Mouse (Mus musculus): ENCODE measurements around the gene Ccdc146. TPM values are rescaled to one million over a fixed set of nuclear protein-coding genes. Genes with fewer than 3 reads are reported as not detected.

Ccdc146 gene
- not detected in 2 replicates for polyA plus RNA-seq (2011; ENCODE audit: insufficient read depth, insufficient read length, low read depth, missing spikeins)

DNA sequence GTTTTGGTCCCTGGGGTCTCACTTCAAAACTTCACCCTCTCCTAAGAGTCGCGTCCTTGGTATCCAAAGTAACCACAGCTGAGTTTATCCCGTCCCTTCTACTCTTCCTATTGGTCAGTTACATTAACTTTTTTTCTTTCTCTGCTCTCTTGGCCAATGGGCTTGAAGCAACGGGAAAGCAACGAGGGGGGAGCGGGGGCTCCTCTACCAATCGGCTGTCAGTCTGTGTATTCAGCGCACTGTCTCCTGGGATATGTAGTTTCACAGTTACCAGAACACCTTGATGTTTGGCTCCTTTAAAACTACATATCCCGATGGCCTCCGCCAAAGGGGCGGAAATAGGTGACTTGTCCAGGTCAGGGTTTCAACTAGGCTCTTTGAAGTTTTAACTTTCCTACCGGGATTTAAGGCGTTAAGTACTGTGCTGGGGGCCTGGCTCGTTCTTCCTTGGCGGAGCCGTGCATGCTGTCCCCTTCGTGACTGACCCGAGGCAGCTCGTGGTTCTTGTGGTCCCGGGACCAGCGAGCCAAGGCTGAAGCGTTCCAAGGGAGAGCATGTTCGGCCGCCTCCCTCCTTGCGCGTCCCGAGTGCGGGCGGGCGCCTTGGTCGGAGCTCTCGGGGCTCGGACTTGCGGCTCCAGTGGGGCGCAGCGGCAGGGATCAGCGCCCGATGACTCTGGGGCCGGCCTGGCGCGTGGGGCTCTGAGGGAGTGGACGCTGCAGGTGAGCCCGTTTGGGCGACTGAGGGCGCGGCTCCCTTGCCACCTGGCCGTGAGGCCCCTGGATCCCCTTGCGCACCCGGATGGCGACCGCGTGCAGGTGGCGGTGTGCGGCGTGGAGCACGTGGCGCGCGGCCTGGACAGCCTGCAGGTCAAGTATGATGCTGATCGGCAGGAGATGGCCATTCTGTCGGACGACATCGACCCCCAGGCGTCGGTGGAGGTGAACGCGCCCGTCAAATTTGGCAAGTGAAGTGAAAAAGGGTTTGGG is at the start of gene Ccdc146, which contains the start of gene Fam185a:
Gene Ccdc146, minus strand, starts transcription at position 64 of the 989 bp plus-strand sequence.
Gene Fam185a, plus strand, starts transcription at position 345 of the 989 bp plus-strand sequence.
- H3K27ac ChIP-seq (ENCODE audit: insufficient read depth, low read length): no peak within 1 kb of the TSS
- TF ChIP-seq CTCF (IDR thresholded peaks at IDR 0.05; ENCODE audit: low read depth, low read length) (no peak), EP300 (IDR thresholded peaks at IDR 0.05; ENCODE audit: insufficient read depth, low read depth, low read length) (no peak), POLR2A (IDR thresholded peaks at IDR 0.05; ENCODE audit: insufficient read depth, low read length) (no peak)
- H3K36me3 ChIP-seq (ENCODE audit: control insufficient read depth, insufficient read depth, low read length, poor library complexity, severe bottlenecking): peaks cover 2% of the 10 kb centered on the region; the same call in 1 of the 2 replicates
- H3K9me3 ChIP-seq (replicated peaks; ENCODE audit: control insufficient read depth, insufficient read depth, low read length, poor library complexity, severe bottlenecking): no peaks in the 10 kb centered on the region
- peaks cover 1% of the 10 kb centered on the region for H3K4me1 ChIP-seq (ENCODE audit: control insufficient read depth, insufficient read depth, low read length)
- H3K27me3 ChIP-seq (ENCODE audit: control insufficient read depth, insufficient read depth, low read length, poor library complexity, severe bottlenecking): no peaks in the 10 kb centered on the region
- peak within 1 kb of the TSS; percentile 87 for H3K4me3 ChIP-seq (ENCODE audit: low read depth, low read length)
- H3K9ac ChIP-seq (ENCODE audit: low read depth, poor library complexity, severe bottlenecking): peak within 1 kb of the TSS; percentile 78

GRCm38 (mm10) chr5:21468100-21468499 is 43.6 kb upstream of the Ccdc146 start:
- Histone ChIP-seq H3K36me3 (ENCODE audit: control insufficient read depth, insufficient read depth, low read length, poor library complexity, severe bottlenecking) (no peaks in the 10 kb centered on the region), H3K4me3 (ENCODE audit: low read depth, low read length) (no peak overlapping the region), H3K27ac (ENCODE audit: insufficient read depth, low read length) (no peak overlapping the region), H3K9ac (ENCODE audit: low read depth, poor library complexity, severe bottlenecking) (no peak overlapping the region), H3K27me3 (ENCODE audit: control insufficient read depth, insufficient read depth, low read length, poor library complexity, severe bottlenecking) (no peaks in the 10 kb centered on the region), H3K9me3 (replicated peaks; ENCODE audit: control insufficient read depth, insufficient read depth, low read length, poor library complexity, severe bottlenecking) (no peaks in the 10 kb centered on the region), H3K4me1 (ENCODE audit: control insufficient read depth, insufficient read depth, low read length) (no peaks in the 10 kb centered on the region)
- no peak for TF ChIP-seq EP300 (IDR thresholded peaks at IDR 0.05; ENCODE audit: insufficient read depth, low read depth, low read length)
- TF ChIP-seq CTCF (IDR thresholded peaks at IDR 0.05; ENCODE audit: low read depth, low read length): no peak
- TF ChIP-seq POLR2A (IDR thresholded peaks at IDR 0.05; ENCODE audit: insufficient read depth, low read length): no peak

GRCm38 (mm10) chr5:21467387-21467786 is 42.9 kb upstream of the Ccdc146 start:
- no peaks in the 10 kb centered on the region for H3K27me3 ChIP-seq (ENCODE audit: control insufficient read depth, insufficient read depth, low read length, poor library complexity, severe bottlenecking)
- no peaks in the 10 kb centered on the region for H3K4me1 ChIP-seq (ENCODE audit: control insufficient read depth, insufficient read depth, low read length)
- H3K27ac ChIP-seq (ENCODE audit: insufficient read depth, low read length): no peak overlapping the region
- H3K36me3 ChIP-seq (ENCODE audit: control insufficient read depth, insufficient read depth, low read length, poor library complexity, severe bottlenecking): no peaks in the 10 kb centered on the region
- H3K9ac ChIP-seq (ENCODE audit: low read depth, poor library complexity, severe bottlenecking): no peak overlapping the region
- H3K9me3 ChIP-seq (replicated peaks; ENCODE audit: control insufficient read depth, insufficient read depth, low read length, poor library complexity, severe bottlenecking): no peaks in the 10 kb centered on the region
- TF ChIP-seq EP300 (IDR thresholded peaks at IDR 0.05; ENCODE audit: insufficient read depth, low read depth, low read length) (no peak), POLR2A (IDR thresholded peaks at IDR 0.05; ENCODE audit: insufficient read depth, low read length) (no peak), CTCF (IDR thresholded peaks at IDR 0.05; ENCODE audit: low read depth, low read length) (no peak)
- no peak overlapping the region for H3K4me3 ChIP-seq (ENCODE audit: low read depth, low read length)

DNA sequence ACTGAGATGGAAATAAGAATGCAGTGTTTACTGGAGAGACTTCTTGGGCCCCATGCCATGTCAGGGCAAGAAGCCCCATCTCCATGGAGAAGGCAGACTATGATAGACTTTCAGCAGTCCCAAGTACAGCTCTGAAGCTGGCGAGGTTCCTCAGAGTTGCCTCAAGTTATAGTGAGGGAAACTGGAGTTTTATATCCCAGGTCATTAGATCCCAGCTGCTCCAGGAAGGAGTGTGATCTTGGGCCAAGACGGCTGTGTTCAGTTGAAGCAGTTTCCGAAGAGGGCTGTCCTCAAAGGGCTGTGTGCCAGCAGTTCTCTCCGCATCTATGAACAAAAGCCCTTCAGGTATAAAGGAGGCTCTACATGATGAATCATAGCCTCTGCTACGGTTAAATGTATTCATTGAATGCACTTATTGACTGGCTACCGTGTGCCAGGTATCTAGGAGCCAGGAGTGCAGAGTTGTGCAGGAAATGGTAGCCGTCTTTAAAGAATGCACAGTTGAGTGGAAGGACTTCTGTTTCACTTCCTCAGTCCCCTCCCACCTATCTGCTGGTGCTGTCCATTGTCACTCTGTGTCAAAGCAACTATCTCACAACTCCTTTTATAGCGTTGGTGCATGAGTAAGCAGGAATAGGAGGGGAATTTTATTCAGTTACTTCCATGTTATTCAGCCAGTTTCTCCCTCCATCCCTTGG is 16.5 kb upstream of the Ccdc146 start:
- Histone ChIP-seq H3K4me3 (ENCODE audit: low read depth, low read length) (no peak overlapping the region), H3K4me1 (ENCODE audit: control insufficient read depth, insufficient read depth, low read length) (no peaks in the 10 kb centered on the region), H3K9ac (ENCODE audit: low read depth, poor library complexity, severe bottlenecking) (no peak overlapping the region), H3K27ac (ENCODE audit: insufficient read depth, low read length) (no peak overlapping the region), H3K36me3 (ENCODE audit: control insufficient read depth, insufficient read depth, low read length, poor library complexity, severe bottlenecking) (peaks cover 2% of the 10 kb centered on the region; the same call in 1 of the 2 replicates), H3K27me3 (ENCODE audit: control insufficient read depth, insufficient read depth, low read length, poor library complexity, severe bottlenecking) (no peaks in the 10 kb centered on the region), H3K9me3 (replicated peaks; ENCODE audit: control insufficient read depth, insufficient read depth, low read length, poor library complexity, severe bottlenecking) (no peaks in the 10 kb centered on the region)
- no peak for TF ChIP-seq POLR2A (IDR thresholded peaks at IDR 0.05; ENCODE audit: insufficient read depth, low read length)
- no peak for TF ChIP-seq CTCF (IDR thresholded peaks at IDR 0.05; ENCODE audit: low read depth, low read length)
- TF ChIP-seq EP300 (IDR thresholded peaks at IDR 0.05; ENCODE audit: insufficient read depth, low read depth, low read length): no peak

- Histone ChIP-seq H3K4me3 (ENCODE audit: low read depth, low read length) (no peak overlapping the region), H3K9me3 (replicated peaks; ENCODE audit: control insufficient read depth, insufficient read depth, low read length, poor library complexity, severe bottlenecking) (no peaks in the 10 kb centered on the region), H3K4me1 (ENCODE audit: control insufficient read depth, insufficient read depth, low read length) (no peaks in the 10 kb centered on the region), H3K27ac (ENCODE audit: insufficient read depth, low read length) (no peak overlapping the region), H3K27me3 (ENCODE audit: control insufficient read depth, insufficient read depth, low read length, poor library complexity, severe bottlenecking) (no peaks in the 10 kb centered on the region), H3K36me3 (ENCODE audit: control insufficient read depth, insufficient read depth, low read length, poor library complexity, severe bottlenecking) (peaks cover 2% of the 10 kb centered on the region; the same call in 1 of the 2 replicates), H3K9ac (ENCODE audit: low read depth, poor library complexity, severe bottlenecking) (no peak overlapping the region)
- no peak for TF ChIP-seq POLR2A (IDR thresholded peaks at IDR 0.05; ENCODE audit: insufficient read depth, low read length)
- no peak for TF ChIP-seq EP300 (IDR thresholded peaks at IDR 0.05; ENCODE audit: insufficient read depth, low read depth, low read length)
- no peak for TF ChIP-seq CTCF (IDR thresholded peaks at IDR 0.05; ENCODE audit: low read depth, low read length)
These were observed 15.1 kb upstream of the Ccdc146 start for GRCm38 (mm10) chr5:21439446-21440110.

All from ES-Bruce4 (cell line).